Mouse (Mus musculus) kidney, embryonic 16.5 days (tissue): ENCODE data around the gene Masp2. TPM values are rescaled to one million over a fixed set of nuclear protein-coding genes. Genes with fewer than 3 reads are reported as not detected.

Source experiments
- ATAC-seq: fragments of 200-750 bp; cut with Nextera tagmentation; 2 replicates; pipeline ENCODE4 v1.8.0; 2017; ENCODE audit warnings: moderate TSS enrichment; ENCODE audit not compliant: low FRiP score, low TSS enrichment
- H3K27ac ChIP-seq: fragments of 300-500 bp; sonication (generic); 2 replicates; pipeline ENCODE4 v1.5.1; 2014; ENCODE audit warnings: low read length
- H3K27me3 ChIP-seq: fragments of 300-500 bp; sonication (generic); 2 replicates; pipeline ENCODE4 v1.6.1; 2014; ENCODE audit warnings: low read length, control low read depth, mixed read lengths; ENCODE audit not compliant: insufficient read depth
- H3K36me3 ChIP-seq: fragments of 300-500 bp; sonication (generic); 2 replicates; pipeline ENCODE4 v1.6.1; 2014; ENCODE audit warnings: low read length, control low read depth, mixed read lengths; ENCODE audit not compliant: insufficient read depth
- H3K4me1 ChIP-seq: fragments of 300-500 bp; sonication (generic); 2 replicates; pipeline ENCODE4 v1.6.1; 2014; ENCODE audit warnings: low read length, control low read depth, mixed read lengths; ENCODE audit not compliant: insufficient read depth
- H3K4me2 ChIP-seq: fragments of 300-500 bp; sonication (generic); replicated peaks from 2 replicates; pipeline ENCODE4 v1.6.1; 2014; ENCODE audit warnings: low read depth, low read length
- H3K4me3 ChIP-seq: fragments of 300-500 bp; sonication (generic); 2 replicates; pipeline ENCODE4 v1.5.1; 2014; ENCODE audit warnings: mild to moderate bottlenecking, low read length
- H3K9ac ChIP-seq: fragments of 300-500 bp; sonication (generic); replicated peaks from 2 replicates; pipeline ENCODE4 v1.6.1; 2014; ENCODE audit warnings: low read length
- H3K9me3 ChIP-seq: fragments of 300-500 bp; sonication (generic); 2 replicates; pipeline ENCODE4 v1.6.1; 2016; ENCODE audit warnings: low read length, control low read depth
- WGBS: fragments of 180-500 bp; shearing (Covaris S2); extraction: QIAGEN DNeasy Blood & Tissue Kit; methylation state at CpG from one replicate; pipeline ENCODE4 v1.1.7; 2014; 5-methylcytosine and 5-hydroxymethylcytosine counted together
- polyA plus RNA-seq: library from polyadenylated mRNA; unstranded; fragments of >200 nt; fragmentation: Nextera tagmentation; extraction: Ambion mirVana; gene quantifications from 2 replicates; pipeline ENCODE4 v1.2.1, GENCODE M21; 2015

Gene Masp2
- polyA plus RNA-seq, 1 experiment from 2014 or later: 0.52 TPM

DNA sequence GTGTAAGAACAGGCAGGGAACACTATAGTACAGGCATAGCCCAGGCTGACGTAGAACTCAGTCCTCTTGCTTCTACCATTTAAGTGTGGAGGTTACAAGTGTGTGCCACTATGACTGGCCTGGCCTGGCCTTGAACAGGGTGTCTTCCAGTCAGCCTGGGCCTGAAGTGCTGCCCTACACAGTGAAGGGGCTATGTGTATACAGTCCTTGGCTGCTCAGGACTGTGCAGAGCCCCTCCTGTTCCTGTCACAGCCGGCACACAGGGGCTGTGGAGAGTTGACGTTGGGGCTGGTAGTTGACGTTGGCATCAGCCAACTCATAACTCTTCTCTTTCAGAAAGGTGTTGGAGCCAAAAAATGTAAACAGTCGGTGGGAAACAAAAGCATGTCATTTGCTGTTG is 20.9 kb upstream of the Masp2 start:
- no peak for ATAC-seq
- H3K4me2 ChIP-seq: no peak overlapping the region
- WGBS: 84% methylated on average over 5 of the region's 5 CpGs
- no peak overlapping the region for H3K27ac ChIP-seq
- H3K36me3 ChIP-seq: peaks cover 61% of the 10 kb centered on the region
- no peaks in the 10 kb centered on the region for H3K4me1 ChIP-seq
- H3K9ac ChIP-seq: no peak overlapping the region
- no peaks in the 10 kb centered on the region for H3K9me3 ChIP-seq
- H3K27me3 ChIP-seq: no peaks in the 10 kb centered on the region
- H3K4me3 ChIP-seq: no peak overlapping the region

DNA sequence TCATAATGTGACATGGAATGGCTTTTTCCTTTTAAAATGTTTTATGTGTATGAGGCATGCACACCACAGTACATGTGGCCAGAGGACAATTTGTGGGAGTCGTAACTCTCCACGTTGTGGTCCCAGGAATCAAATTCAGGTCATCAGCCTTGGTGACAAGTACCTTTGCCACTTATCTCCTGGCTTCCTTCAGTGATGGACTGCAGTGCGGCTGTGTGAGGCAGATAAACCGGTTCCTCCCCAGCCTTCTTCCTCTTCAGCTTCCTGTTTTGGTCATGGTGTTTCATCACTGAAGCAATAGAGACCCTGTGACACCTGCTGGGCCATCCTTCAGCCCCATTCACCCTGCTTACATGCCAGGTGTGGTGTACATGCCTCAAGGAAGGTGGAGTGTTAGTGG is 19.1 kb upstream of the Masp2 start:
- Histone ChIP-seq H3K4me3 (no peak overlapping the region), H3K36me3 (peaks cover 44% of the 10 kb centered on the region), H3K9ac (no peak overlapping the region), H3K27me3 (no peaks in the 10 kb centered on the region), H3K9me3 (no peaks in the 10 kb centered on the region), H3K27ac (no peak overlapping the region), H3K4me2 (no peak overlapping the region), H3K4me1 (no peaks in the 10 kb centered on the region)
- WGBS: 72% methylated on average over 4 of the region's 4 CpGs
- ATAC-seq: no peak

- Histone ChIP-seq H3K36me3 (peaks cover 14% of the 10 kb centered on the region; the same call in 1 of the 2 replicates), H3K9ac (no peak overlapping the region), H3K27me3 (no peaks in the 10 kb centered on the region), H3K9me3 (no peaks in the 10 kb centered on the region), H3K4me2 (no peak overlapping the region), H3K27ac (no peak overlapping the region), H3K4me1 (0 out of 2 replicates have a peak, but pooled peaks cover 3% of the 10 kb centered on the region), H3K4me3 (no peak overlapping the region)
- ATAC-seq: no peak
- WGBS: 75% methylated on average over 9 of the region's 9 CpGs
Measured at GRCm38 (mm10) chr4:148586648-148587047, 15.7 kb upstream of the Masp2 start.

- H3K4me3 ChIP-seq: no peak overlapping the region
- H3K36me3 ChIP-seq: peaks cover 5% of the 10 kb centered on the region
- no peak overlapping the region for H3K4me2 ChIP-seq
- H3K9ac ChIP-seq: no peak overlapping the region
- no peaks in the 10 kb centered on the region for H3K27me3 ChIP-seq
- WGBS: 82% methylated on average over 9 of the region's 9 CpGs
- peaks cover 14% of the 10 kb centered on the region for H3K4me1 ChIP-seq
- no peak overlapping the region for H3K27ac ChIP-seq
- no peaks in the 10 kb centered on the region for H3K9me3 ChIP-seq
- ATAC-seq: no peak
Measured at GRCm38 (mm10) chr4:148588793-148589192, 13.6 kb upstream of the Masp2 start.

- peaks cover 14% of the 10 kb centered on the region for H3K4me1 ChIP-seq
- H3K4me2 ChIP-seq: no peak overlapping the region
- H3K9me3 ChIP-seq: no peaks in the 10 kb centered on the region
- no peak overlapping the region for H3K4me3 ChIP-seq
- H3K27me3 ChIP-seq: no peaks in the 10 kb centered on the region
- no peak overlapping the region for H3K9ac ChIP-seq
- no peak for ATAC-seq
- H3K36me3 ChIP-seq: peaks cover 13% of the 10 kb centered on the region
- WGBS: 59% methylated on average over 6 of the region's 8 CpGs
- no peak overlapping the region for H3K27ac ChIP-seq
Measured at GRCm38 (mm10) chr4:148589565-148589964, 12.8 kb upstream of the Masp2 start.

DNA sequence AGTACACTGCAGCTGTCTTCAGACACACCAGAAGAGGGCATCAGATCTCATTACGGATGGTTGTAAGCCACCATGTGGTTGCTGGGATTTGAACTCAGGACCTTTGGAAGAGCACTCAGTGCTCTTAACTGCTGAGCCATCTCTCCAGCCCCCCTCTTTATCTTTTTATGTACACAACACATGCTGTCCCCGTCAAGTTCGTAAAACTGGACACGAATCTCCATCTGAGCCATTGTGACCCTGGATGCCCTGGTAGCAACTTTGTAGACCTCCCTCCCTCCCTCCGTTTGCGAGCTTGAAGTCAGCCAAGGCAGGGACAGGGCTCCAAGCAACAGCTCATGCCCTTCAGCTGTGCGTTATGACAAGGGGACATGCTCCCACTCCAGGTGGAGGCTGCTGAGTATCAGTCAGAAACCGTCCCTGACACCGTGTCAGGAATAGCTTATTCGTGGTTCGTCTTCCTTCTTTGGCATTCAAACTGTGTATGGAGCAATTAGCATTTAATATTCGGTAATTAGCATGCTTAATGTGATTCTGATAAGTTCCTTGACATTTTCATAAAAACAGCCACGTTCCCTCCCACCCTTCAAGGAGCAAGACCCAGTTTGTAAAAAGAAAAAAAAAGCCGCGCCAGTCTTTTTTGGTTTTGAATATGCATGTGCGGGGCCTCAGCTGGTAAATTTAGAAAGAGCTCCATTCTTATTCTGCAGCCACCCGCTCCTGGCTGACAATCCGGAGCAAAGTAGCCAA is 11.8 kb upstream of the Masp2 start:
- 3% methylated on average over 18 of the region's 18 CpGs for WGBS
- H3K36me3 ChIP-seq: peaks cover 23% of the 10 kb centered on the region
- peak overlapping the region; percentile 76 for H3K27ac ChIP-seq
- peak overlapping the region; percentile 69 for H3K9ac ChIP-seq
- no peak for ATAC-seq
- H3K4me3 ChIP-seq: peak overlapping the region; percentile 95
- no peaks in the 10 kb centered on the region for H3K27me3 ChIP-seq
- H3K4me1 ChIP-seq: peaks cover 14% of the 10 kb centered on the region
- no peaks in the 10 kb centered on the region for H3K9me3 ChIP-seq
- peak overlapping the region; percentile 66 for H3K4me2 ChIP-seq

DNA sequence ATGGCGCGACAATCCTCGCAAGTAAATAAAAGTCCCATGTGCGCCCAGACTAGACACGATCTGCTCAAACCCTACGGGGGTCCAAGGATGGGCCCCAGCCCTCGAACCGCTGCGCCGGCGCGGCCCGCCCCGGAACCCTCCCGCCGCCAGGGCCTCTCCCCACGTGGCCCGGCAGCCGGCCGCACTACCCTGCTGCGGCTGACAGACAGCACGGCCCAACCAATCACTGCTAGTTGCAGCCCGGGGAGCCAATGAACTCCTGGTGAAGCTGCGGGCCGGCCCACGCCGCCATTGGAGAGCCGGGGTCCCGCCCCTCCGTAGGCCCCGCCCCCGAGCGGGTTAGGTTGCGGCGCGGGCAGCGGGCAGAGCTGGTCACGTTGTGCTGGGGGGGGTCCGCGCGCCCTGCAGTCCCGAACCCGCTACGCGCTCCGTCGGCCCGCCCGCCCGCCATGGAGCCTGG is 11.2 kb upstream of the Masp2 start, which contains the start of gene Srm:
Gene Srm, plus strand, starts transcription at position 333 of the 460 bp plus-strand sequence.
- ATAC-seq: peak; percentile 100
- Histone ChIP-seq H3K9ac (peak within 1 kb of the TSS; percentile 87), H3K4me2 (peak within 1 kb of the TSS; percentile 96), H3K9me3 (no peaks in the 10 kb centered on the region), H3K27ac (peak within 1 kb of the TSS; percentile 76), H3K27me3 (no peaks in the 10 kb centered on the region), H3K36me3 (peaks cover 29% of the 10 kb centered on the region), H3K4me1 (peaks cover 14% of the 10 kb centered on the region), H3K4me3 (peak within 1 kb of the TSS; percentile 95)
- WGBS: under 1% methylated on average over 39 of the region's 50 CpGs

DNA sequence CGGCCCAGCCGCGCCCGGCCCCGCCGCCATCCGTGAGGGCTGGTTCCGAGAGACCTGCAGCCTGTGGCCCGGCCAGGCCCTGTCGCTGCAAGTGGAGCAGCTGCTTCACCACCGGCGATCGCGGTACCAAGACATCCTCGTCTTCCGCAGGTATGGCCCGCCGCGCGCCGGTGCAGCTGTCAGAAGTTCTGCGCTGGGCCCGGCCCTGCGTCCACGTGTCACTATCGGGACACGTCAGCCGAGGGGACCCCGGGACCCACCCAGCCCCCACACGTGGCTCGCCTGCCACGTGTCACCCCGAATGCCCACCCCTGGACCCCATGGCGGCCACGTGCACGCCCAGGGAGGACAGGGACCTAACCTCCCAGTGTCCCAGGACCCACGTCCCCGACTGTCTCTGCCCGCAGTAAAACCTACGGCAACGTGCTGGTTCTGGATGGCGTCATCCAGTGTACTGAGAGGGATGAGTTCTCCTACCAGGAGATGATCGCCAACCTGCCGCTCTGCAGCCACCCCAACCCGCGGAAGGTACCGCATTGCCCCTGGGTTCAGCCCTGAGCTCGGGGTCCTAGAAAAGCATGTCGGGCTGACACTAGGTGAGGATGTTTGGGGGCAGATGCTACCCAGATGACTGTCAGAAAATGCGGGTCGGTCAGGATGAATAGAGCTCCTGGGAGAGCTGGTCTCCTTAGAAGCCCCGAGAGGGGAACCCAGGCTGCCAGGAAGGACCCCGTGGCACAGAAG is 10.5 kb upstream of the Masp2 start:
- ATAC-seq: peak; percentile 44
- whole genome bisulfite sequencing: under 1% methylated on average over 53 of the region's 53 CpGs

DNA sequence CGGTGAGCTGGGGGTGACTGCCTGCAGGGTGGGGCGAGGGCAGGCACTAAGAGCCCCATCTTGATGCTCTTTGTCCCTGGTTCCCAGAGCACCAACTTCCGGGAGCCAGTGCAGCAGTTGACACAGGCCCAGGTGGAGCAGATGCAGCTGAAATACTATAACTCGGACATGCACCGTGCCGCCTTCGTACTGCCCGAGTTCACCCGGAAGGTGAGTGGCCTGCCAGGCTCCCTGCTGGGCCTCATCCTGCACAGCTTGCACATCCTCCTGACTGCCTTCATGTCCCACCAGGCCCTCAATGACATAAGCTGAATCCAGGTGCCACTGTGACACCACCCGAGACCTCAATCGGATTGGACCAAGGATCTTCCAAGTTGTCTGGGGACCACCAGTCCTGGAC is 8.4 kb upstream of the Masp2 start:
- Histone ChIP-seq H3K4me3 (no peak overlapping the region), H3K9me3 (peaks cover 6% of the 10 kb centered on the region), H3K9ac (no peak overlapping the region), H3K27me3 (no peaks in the 10 kb centered on the region), H3K27ac (no peak overlapping the region), H3K4me2 (no peak overlapping the region), H3K36me3 (peaks cover 55% of the 10 kb centered on the region), H3K4me1 (peaks cover 14% of the 10 kb centered on the region)
- ATAC-seq: no peak
- WGBS: 92% methylated on average over 11 of the region's 11 CpGs

More for the DNA sequence above, 10.5 kb upstream of the Masp2 start:
- H3K27me3 ChIP-seq: no peaks in the 10 kb centered on the region
- no peak overlapping the region for H3K27ac ChIP-seq
- H3K4me2 ChIP-seq: peak overlapping the region; percentile 96
- H3K9ac ChIP-seq: peak overlapping the region; percentile 87
- peak overlapping the region; percentile 95 for H3K4me3 ChIP-seq
- no peaks in the 10 kb centered on the region for H3K9me3 ChIP-seq
- peaks cover 14% of the 10 kb centered on the region for H3K4me1 ChIP-seq
- H3K36me3 ChIP-seq: peaks cover 35% of the 10 kb centered on the region

- 92% methylated on average over 6 of the region's 6 CpGs for WGBS
- H3K4me1 ChIP-seq: peaks cover 10% of the 10 kb centered on the region
- no peaks in the 10 kb centered on the region for H3K27me3 ChIP-seq
- ATAC-seq: no peak
- H3K9me3 ChIP-seq: peaks cover 9% of the 10 kb centered on the region
- no peak overlapping the region for H3K4me2 ChIP-seq
- no peak overlapping the region for H3K4me3 ChIP-seq
- H3K9ac ChIP-seq: no peak overlapping the region
- no peak overlapping the region for H3K27ac ChIP-seq
- peaks cover 62% of the 10 kb centered on the region for H3K36me3 ChIP-seq
Measured at GRCm38 (mm10) chr4:148595916-148596315, 6.4 kb upstream of the Masp2 start.
